Mouse (Mus musculus): ENCODE data around the gene Ehhadh.
A peak's percentile ranks its signal among the peaks of the same experiment; 100 is the strongest.
"Not testable (repeated sequence)": the region's sequence is repeated elsewhere in the genome, so short reads cannot be mapped to it uniquely, and the experiment has no call there.

Ehhadh gene

GRCm38 (mm10) chr16:21787516-21788353 lies at the start of gene Ehhadh:
Gene Ehhadh, minus strand, starts transcription at chr16:21787807.
- DNase-seq, result peak; percentile 77

DNA sequence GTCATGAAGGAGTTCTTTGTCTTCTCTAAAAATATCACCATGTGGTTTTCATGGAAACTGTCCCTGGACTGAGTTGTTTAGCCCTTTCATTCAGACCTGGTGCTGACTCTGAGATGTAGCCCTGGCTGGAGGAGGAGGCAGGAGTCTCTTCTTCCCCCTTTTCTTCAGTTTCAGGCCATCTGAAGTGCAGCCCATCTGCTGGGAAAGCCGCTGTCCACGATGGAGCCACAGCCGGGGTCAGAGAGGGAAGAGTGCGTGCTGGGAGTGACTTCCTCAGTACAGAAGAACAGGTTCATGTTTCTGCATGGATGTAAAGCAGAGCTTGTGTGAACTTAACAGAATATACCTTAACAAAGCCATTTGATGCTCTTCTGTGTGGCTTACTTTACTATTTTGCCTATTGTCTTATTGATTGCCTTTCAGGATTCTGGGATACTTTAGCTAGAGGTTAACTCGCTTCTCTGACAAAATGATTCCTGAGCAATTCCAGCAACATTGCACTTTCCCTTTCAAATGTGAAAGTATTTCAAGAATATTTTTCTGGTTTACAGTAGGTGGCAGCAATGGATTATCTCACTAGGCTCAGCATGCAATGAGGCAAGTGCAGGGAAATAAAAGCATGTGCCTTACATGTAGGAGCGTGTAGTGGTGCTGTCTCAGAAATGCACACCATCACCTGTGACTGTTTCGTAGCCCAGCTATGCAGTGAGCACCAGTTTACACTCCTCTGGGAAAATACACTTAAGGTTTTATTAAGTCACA lies 48.9 kb upstream of the Ehhadh start:
- no peak for DNase-seq

DNA sequence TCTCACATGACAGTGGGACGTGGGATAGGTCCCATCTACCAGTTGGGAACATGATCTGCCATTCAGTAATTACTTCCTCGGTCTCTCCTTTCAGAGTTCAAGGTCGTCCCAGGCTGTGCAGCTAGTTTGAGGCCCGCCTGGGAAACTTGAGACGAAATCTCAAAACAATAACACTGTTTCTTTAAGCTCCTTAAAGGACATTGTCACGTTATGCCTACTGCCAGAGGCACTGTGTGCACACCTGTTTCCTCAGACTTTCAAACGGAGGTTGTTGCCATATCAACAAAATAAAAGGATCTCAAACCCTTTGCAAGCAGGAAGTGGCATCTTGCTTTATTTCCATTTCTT lies 48.0 kb upstream of the Ehhadh start:
- no peak for DNase-seq

GRCm38 (mm10) chr16:21834866-21835583 lies 47.4 kb upstream of the Ehhadh start:
- DNase-seq, result no peak

DNA sequence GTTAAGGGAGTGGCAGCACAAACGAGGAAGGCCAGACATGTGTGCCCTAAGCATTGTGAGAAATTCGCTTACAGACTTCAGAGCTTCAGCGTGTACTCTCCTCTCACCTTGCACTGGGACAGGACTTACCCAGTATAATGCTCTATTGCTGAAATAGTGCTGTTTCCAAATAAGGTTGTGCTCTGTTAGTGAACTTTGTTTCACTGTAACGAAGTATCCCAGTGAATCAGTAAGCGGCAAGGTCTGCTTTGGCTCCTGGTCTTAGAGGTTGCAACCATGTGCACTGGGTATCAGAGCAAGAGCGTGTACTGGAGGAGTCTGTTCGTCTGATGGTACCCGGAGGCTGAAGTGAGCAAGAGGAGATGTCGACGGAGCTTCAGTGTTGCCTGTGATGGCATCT lies 46.4 kb upstream of the Ehhadh start:
- DNase-seq, result no peak

GRCm38 (mm10) chr16:21833469-21833868 lies 45.9 kb upstream of the Ehhadh start:
- no peak for DNase-seq

GRCm38 (mm10) chr16:21831764-21832163 lies 44.2 kb upstream of the Ehhadh start:
- no peak for DNase-seq

DNA sequence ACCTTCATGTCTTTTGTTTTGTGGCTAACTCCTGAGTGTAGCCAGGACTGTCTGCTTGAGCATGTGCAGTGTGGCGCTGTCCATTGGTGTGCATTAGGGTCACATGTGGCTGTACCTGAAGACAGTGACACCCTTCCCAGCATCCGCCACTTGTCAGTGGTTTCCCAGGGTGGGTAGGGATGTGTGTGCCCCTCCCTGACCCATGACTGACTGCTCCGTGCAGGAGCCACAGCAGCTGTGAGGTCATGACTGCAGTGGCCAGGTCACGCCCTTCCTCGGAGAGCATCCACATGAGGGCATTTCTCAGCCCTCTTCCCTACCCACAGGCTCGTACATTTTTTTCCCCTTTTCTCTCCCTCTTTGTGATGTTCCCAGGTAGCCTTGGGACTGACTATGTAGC lies 43.2 kb upstream of the Ehhadh start:
- DNase-seq, result no peak

GRCm38 (mm10) chr16:21829711-21830110 lies 42.1 kb upstream of the Ehhadh start:
- no peak for DNase-seq

DNA sequence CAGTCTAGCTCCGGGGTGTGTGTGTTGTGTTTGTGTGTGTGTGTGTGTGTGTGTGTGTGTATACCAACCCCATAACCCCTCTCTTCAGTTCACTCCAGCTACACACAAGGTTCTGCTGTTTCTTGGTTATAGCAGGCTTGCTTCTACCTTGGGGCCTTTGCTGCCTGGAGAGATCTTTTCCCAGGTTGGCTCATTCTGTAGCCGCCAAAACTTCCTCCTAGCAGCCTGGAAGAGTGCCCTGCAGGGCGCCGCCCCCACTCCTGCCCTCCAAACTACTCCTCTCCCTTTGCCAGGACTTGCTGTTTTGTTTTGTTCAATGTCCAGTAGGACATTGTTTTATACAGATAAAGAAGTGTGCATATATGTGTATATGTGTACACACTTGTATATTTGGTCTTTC lies 40.0 kb upstream of the Ehhadh start:
- DNase-seq, result no peak

GRCm38 (mm10) chr16:21827153-21827552 lies 39.5 kb upstream of the Ehhadh start:
- DNase-seq, result no peak

GRCm38 (mm10) chr16:21825612-21826031 lies 38.0 kb upstream of the Ehhadh start:
- no peak for DNase-seq

DNA sequence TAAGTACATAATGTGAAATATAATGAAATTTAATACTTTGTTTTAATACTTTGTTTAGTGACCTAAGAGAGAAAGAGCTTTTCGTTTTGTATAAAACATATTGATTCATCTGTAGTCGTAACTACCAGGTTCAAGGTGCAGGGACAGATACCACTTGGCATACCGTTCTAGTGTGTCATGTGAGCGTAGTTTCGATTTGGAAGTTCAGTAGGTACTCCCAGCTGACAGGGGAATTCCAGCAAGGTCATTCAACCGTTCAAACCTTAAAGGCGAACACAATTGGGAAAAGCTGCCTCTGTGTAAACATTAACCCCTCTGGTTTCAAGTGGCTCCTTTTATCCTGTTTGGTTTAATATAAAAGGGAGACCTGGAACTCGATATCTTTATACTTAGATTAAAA lies 31.0 kb upstream of the Ehhadh start:
- DNase-seq, result no peak

DNA sequence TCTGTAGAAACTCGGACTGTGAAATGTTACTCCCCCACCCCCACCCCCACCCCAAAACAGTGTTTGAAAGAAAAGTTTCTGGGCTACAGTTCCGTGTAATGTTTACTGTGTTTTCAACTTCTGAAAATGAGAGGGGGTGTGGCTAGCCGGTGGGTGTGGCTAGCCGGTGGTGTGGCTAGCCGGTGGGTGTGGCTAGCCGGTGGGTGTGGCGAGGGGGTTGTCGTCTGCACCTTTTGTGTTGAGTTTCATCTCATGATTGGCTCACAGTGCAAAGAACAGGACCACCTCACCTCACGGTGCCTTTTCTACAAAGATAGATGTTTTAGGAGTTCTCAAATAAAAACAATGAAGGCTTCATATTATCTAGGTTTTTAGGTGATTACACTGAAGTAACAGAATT lies 30.5 kb upstream of the Ehhadh start:
- DNase-seq, result no peak

DNA sequence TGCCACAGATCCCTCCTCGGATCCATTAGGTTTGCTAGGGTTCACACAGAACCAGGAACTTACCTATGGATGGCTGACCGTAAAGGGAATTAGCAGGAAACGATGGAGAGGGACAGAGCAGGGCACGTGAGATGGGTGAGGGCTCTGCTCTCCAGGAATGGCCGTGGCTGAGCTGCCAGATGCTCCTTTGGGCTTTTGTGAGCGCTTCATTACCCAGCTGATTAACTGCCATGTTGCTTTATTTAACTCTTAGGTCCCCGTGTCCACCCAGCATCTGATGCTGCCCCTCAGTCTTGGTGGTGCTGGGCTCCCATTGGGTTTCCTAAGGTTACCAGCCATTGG lies 28.0 kb upstream of the Ehhadh start:
- no peak for DNase-seq

GRCm38 (mm10) chr16:21814861-21815668 lies 27.5 kb upstream of the Ehhadh start:
- peak; percentile 44 for DNase-seq

- DNase-seq, result no peak
Measured at GRCm38 (mm10) chr16:21813164-21813834, 25.7 kb upstream of the Ehhadh start.

- DNase-seq, result not testable (repeated sequence)
Measured at GRCm38 (mm10) chr16:21807786-21808185, 20.2 kb upstream of the Ehhadh start.

GRCm38 (mm10) chr16:21806892-21807291 lies 19.3 kb upstream of the Ehhadh start:
- no peak for DNase-seq

DNA sequence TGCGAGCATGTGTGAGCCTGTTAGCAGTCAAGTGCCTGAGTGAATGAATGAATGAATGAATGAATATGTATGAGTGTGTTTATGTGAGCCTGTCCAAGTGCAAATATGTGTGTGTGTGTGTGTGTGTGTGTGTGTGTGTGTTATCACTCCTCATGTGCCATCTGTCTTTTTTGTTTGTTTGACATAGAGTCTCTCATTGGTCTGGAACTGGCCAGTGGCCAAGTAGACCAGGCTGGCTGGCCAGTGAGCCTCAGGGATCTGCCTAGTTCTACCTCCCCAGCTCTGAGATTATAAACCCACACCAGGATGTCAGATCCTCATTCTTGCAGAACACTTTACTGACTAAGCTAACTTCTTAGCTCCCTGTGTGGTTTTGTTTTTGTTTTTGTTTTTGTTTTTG lies 16.7 kb upstream of the Ehhadh start:
- peak; percentile 66 for DNase-seq

GRCm38 (mm10) chr16:21795071-21795470 lies 7.5 kb upstream of the Ehhadh start:
- DNase-seq, result no peak

- no peak for DNase-seq
Measured at GRCm38 (mm10) chr16:21794697-21795045, 7.1 kb upstream of the Ehhadh start.

All from cerebellum, adult 9-11 months (tissue).